In genomic region chr16:45934721-45935407, GRCm38 (mm10) we compare ENCODE assay signal across 12 mouse cellular contexts. TPM values are rescaled to one million over a fixed set of nuclear protein-coding genes. Genes with fewer than 3 reads are reported as not detected.
DNase-seq lines count a peak whose midpoint lies in the region; ATAC-seq lines count a peak whose summit lies in the region.
"Had no signal": no experiment of that assay in that cellular context is flagged by ENCODE, and none has a peak within 500 bp of the region (broad histone marks: within the 10 kb centered on the region; RNA-seq: fewer than 3 reads in every experiment).

No protein-coding gene starts in this region.

- no peak overlapping the region for H3K4me3 ChIP-seq in hindbrain, embryonic 16.5 days (ENCODE audit: low read length)
- no peak overlapping the region for H3K4me3 ChIP-seq in hindbrain, embryonic 11.5 days (ENCODE audit: low read depth, low read length)
- no peak overlapping the region for H3K4me3 ChIP-seq in midbrain, embryonic 16.5 days (ENCODE audit: low read depth, low read length)
- H3K4me3 ChIP-seq in midbrain, embryonic 13.5 days (replicated peaks), result no peak overlapping the region
- H3K4me3 ChIP-seq in forebrain, embryonic 13.5 days, result no peak overlapping the region
- H3K4me3 ChIP-seq: heart, adult 2 months had no signal

- no peaks in the 10 kb centered on the region for H3K36me3 ChIP-seq in hindbrain, embryonic 16.5 days (ENCODE audit: control insufficient read depth, insufficient read depth, low read length)
- H3K36me3 ChIP-seq in hindbrain, embryonic 11.5 days (ENCODE audit: control insufficient read depth, insufficient read depth, low read length), result no peaks in the 10 kb centered on the region
- H3K36me3 ChIP-seq in midbrain, embryonic 16.5 days (ENCODE audit: control insufficient read depth, insufficient read depth, low read length), result no peaks in the 10 kb centered on the region
- H3K36me3 ChIP-seq in midbrain, embryonic 13.5 days, result no peaks in the 10 kb centered on the region
- H3K36me3 ChIP-seq in forebrain, embryonic 13.5 days (ENCODE audit: poor library complexity, severe bottlenecking), result no peaks in the 10 kb centered on the region

- no peak for DNase-seq in hindbrain, embryonic 11.5 days (ENCODE audit: low spot score)
- no peak for DNase-seq in thymus, postnatal 25 days
- no peak for DNase-seq in spleen, postnatal 14 days (ENCODE audit: low spot score in 2 of 2)
- DNase-seq: adrenal gland, postnatal 10 days; heart, adult 2 months; lung, postnatal 10 days; right cerebral cortex, postnatal 4 days had no signal

- H3K27me3 ChIP-seq in hindbrain, embryonic 16.5 days (replicated peaks; ENCODE audit: control insufficient read depth, insufficient read depth, low read length), result no peaks in the 10 kb centered on the region
- H3K27me3 ChIP-seq in hindbrain, embryonic 11.5 days (ENCODE audit: control insufficient read depth, insufficient read depth, low read length), result no peaks in the 10 kb centered on the region
- no peaks in the 10 kb centered on the region for H3K27me3 ChIP-seq in midbrain, embryonic 16.5 days (ENCODE audit: control insufficient read depth, insufficient read depth, low read depth, low read length)
- H3K27me3 ChIP-seq in midbrain, embryonic 13.5 days, result no peaks in the 10 kb centered on the region
- no peaks in the 10 kb centered on the region for H3K27me3 ChIP-seq in forebrain, embryonic 13.5 days
- H3K27me3 ChIP-seq: CH12.LX had no signal

- H3K4me1 ChIP-seq in hindbrain, embryonic 16.5 days (ENCODE audit: control insufficient read depth, insufficient read depth, low read depth, low read length), result no peaks in the 10 kb centered on the region; the same call in none of the 2 replicates
- H3K4me1 ChIP-seq in hindbrain, embryonic 11.5 days (replicated peaks; ENCODE audit: control insufficient read depth, insufficient read depth, low read length), result no peaks in the 10 kb centered on the region
- peaks cover 5% of the 10 kb centered on the region; the same call in 1 of the 2 replicates for H3K4me1 ChIP-seq in midbrain, embryonic 16.5 days (ENCODE audit: control insufficient read depth, insufficient read depth, low read length)
- peaks cover 12% of the 10 kb centered on the region for H3K4me1 ChIP-seq in midbrain, embryonic 13.5 days (replicated peaks)
- H3K4me1 ChIP-seq in forebrain, embryonic 13.5 days, result peaks cover 14% of the 10 kb centered on the region; the same call in 1 of the 2 replicates

- ATAC-seq in hindbrain, embryonic 16.5 days, result peak; percentile 58; the same call in 1 of the 2 replicates
- no peak for ATAC-seq in hindbrain, embryonic 11.5 days (ENCODE audit: low FRiP score)
- 0 out of 2 replicates have a peak, but pooled peaks have one; percentile 36 for ATAC-seq in midbrain, embryonic 16.5 days
- ATAC-seq in midbrain, embryonic 13.5 days, result no peak
- peak; percentile 60; the same call in 1 of the 2 replicates for ATAC-seq in forebrain, embryonic 13.5 days

- H3K27ac ChIP-seq in hindbrain, embryonic 16.5 days (ENCODE audit: low read depth, low read length), result no peak overlapping the region
- H3K27ac ChIP-seq in hindbrain, embryonic 11.5 days (ENCODE audit: low read depth, low read length), result no peak overlapping the region
- no peak overlapping the region for H3K27ac ChIP-seq in midbrain, embryonic 16.5 days (ENCODE audit: low read length)
- H3K27ac ChIP-seq in midbrain, embryonic 13.5 days, result no peak overlapping the region
- no peak overlapping the region for H3K27ac ChIP-seq in forebrain, embryonic 13.5 days
- H3K27ac ChIP-seq: heart, adult 2 months had no signal

- H3K4me2 ChIP-seq in hindbrain, embryonic 16.5 days (ENCODE audit: low read length), result no peak overlapping the region
- H3K4me2 ChIP-seq in hindbrain, embryonic 11.5 days (replicated peaks; ENCODE audit: low read depth, low read length), result no peak overlapping the region
- H3K4me2 ChIP-seq in midbrain, embryonic 16.5 days (ENCODE audit: low read length), result no peak overlapping the region
- H3K4me2 ChIP-seq in midbrain, embryonic 13.5 days (replicated peaks), result no peak overlapping the region
- H3K4me2 ChIP-seq in forebrain, embryonic 13.5 days, result no peak overlapping the region

- no peak overlapping the region for H3K9ac ChIP-seq in hindbrain, embryonic 16.5 days (ENCODE audit: low read depth, low read length)
- H3K9ac ChIP-seq in hindbrain, embryonic 11.5 days (ENCODE audit: low read depth, low read length), result no peak overlapping the region
- no peak overlapping the region for H3K9ac ChIP-seq in midbrain, embryonic 16.5 days (ENCODE audit: low read depth, low read length)
- no peak overlapping the region for H3K9ac ChIP-seq in midbrain, embryonic 13.5 days (replicated peaks)
- H3K9ac ChIP-seq in forebrain, embryonic 13.5 days, result no peak overlapping the region

- WGBS in hindbrain, embryonic 16.5 days, result 58% methylated on average over 2 of the region's 2 CpGs
- WGBS in hindbrain, embryonic 11.5 days, result 67% methylated on average over 2 of the region's 2 CpGs
- 46% methylated on average over 2 of the region's 2 CpGs for WGBS in midbrain, embryonic 16.5 days
- WGBS in midbrain, embryonic 13.5 days, result 44% methylated on average over 2 of the region's 2 CpGs
- whole genome bisulfite sequencing in forebrain, embryonic 13.5 days, result 50% methylated on average over 2 of the region's 2 CpGs

- no peaks in the 10 kb centered on the region for H3K9me3 ChIP-seq in hindbrain, embryonic 16.5 days (ENCODE audit: control insufficient read depth, low read length)
- H3K9me3 ChIP-seq in hindbrain, embryonic 11.5 days (ENCODE audit: control insufficient read depth, low read length), result no peaks in the 10 kb centered on the region
- no peaks in the 10 kb centered on the region for H3K9me3 ChIP-seq in midbrain, embryonic 16.5 days (replicated peaks; ENCODE audit: control insufficient read depth, low read length, poor library complexity, severe bottlenecking)
- no peaks in the 10 kb centered on the region for H3K9me3 ChIP-seq in midbrain, embryonic 13.5 days
- H3K9me3 ChIP-seq in forebrain, embryonic 13.5 days (replicated peaks), result no peaks in the 10 kb centered on the region

RNA-seq across cellular contexts. Expression of gene Phldb2, which starts 18.5 kb away (rescaled TPM):
- 6.8 and 7.9 TPM in 2 replicates for polyA plus RNA-seq in hindbrain, embryonic 16.5 days (2015; fragmentation: Nextera tagmentation; extraction: Ambion mirVana)
- polyA plus RNA-seq in hindbrain, embryonic 11.5 days (2014; fragmentation: Nextera tagmentation; extraction: Ambion mirVana), result 25.9 and 31.5 TPM in 2 replicates
- 6.6 and 6.9 TPM in 2 replicates for polyA plus RNA-seq in midbrain, embryonic 16.5 days (2015; fragmentation: Nextera tagmentation; extraction: Ambion mirVana)
- 12.1 and 12.2 TPM in 2 replicates for polyA plus RNA-seq in midbrain, embryonic 13.5 days (2015; fragmentation: Nextera tagmentation; extraction: Ambion mirVana)
- polyA plus RNA-seq in forebrain, embryonic 13.5 days (2015; fragmentation: Nextera tagmentation; extraction: Ambion mirVana), result 11.3 and 13.2 TPM in 2 replicates

Comparison
In these comparisons a context has a peak if more than half of its experiments do, and no peak if none do; other contexts are left out.
1. ATAC-seq: peak in hindbrain, embryonic 16.5 days (single experiment), midbrain, embryonic 16.5 days (single experiment) and forebrain, embryonic 13.5 days (single experiment); none in hindbrain, embryonic 11.5 days (single experiment) and midbrain, embryonic 13.5 days (single experiment).